8 mouse cellular contexts compared by ENCODE assay signal in genomic region chrX:101285534-101285933, GRCm38 (mm10). TPM values are rescaled to one million over a fixed set of nuclear protein-coding genes. Genes with fewer than 3 reads are reported as not detected.
DNase-seq lines count a peak whose midpoint lies in the region; ATAC-seq lines count a peak whose summit lies in the region.

No protein-coding gene starts in this region.

- H3K4me3 ChIP-seq in midbrain, embryonic 12.5 days: no peak overlapping the region

- 42% methylated on average over 6 of the region's 6 CpGs for WGBS in midbrain, embryonic 12.5 days

- peak; percentile 49 to 53 for DNase-seq in left cerebral cortex, adult 18-20 months (ENCODE audit: low spot score in 2 of 2)
- no peak for DNase-seq in left cerebral cortex, adult 8-10 months (ENCODE audit: low spot score in 2 of 2)
- DNase-seq in NIH3T3 (ENCODE audit: low read depth): peak; percentile 75
- peak; percentile 60 to 62 for DNase-seq in cerebellum, postnatal 36 days
- peak; percentile 71 for DNase-seq in heart, postnatal 4 days
- DNase-seq in left cerebral cortex, postnatal 36 days (ENCODE audit: low spot score in 2 of 2): peak; percentile 32 to 36
- DNase-seq in thymus, adult 18-20 months: peak; percentile 39 to 50

- no peaks in the 10 kb centered on the region for H3K9me3 ChIP-seq in midbrain, embryonic 12.5 days

- H3K4me1 ChIP-seq in midbrain, embryonic 12.5 days: no peaks in the 10 kb centered on the region

- H3K27ac ChIP-seq in midbrain, embryonic 12.5 days (replicated peaks): no peak overlapping the region

- H3K4me2 ChIP-seq in midbrain, embryonic 12.5 days (replicated peaks): no peak overlapping the region

- peaks cover 72% of the 10 kb centered on the region for H3K36me3 ChIP-seq in midbrain, embryonic 12.5 days

- intact Hi-C loops in left cerebral cortex, postnatal 36 days (cut with DNase I): loop anchor here (2.0 kb wide), 1 partner anchor 153 kb away; no protein-coding TSS in a partner anchor

- ATAC-seq in midbrain, embryonic 12.5 days (ENCODE audit: low FRiP score, low read depth): peak; percentile 44; the same call in 1 of the 2 replicates

- no peak overlapping the region for H3K9ac ChIP-seq in midbrain, embryonic 12.5 days (replicated peaks)

- no peaks in the 10 kb centered on the region for H3K27me3 ChIP-seq in midbrain, embryonic 12.5 days

RNA-seq across cellular contexts. Expression of gene Med12, which starts 11.7 kb away (rescaled TPM):
- total RNA-seq in left cerebral cortex, adult 18-20 months (2021): 10 to 100 TPM; 20.5 to 22.3 TPM
- 10 to 100 TPM; 20.0 to 29.2 (median 23.7) TPM for total RNA-seq in left cerebral cortex, adult 8-10 months (2022)
- 10 to 100 TPM; 27.3 to 28.0 TPM for total RNA-seq in heart, postnatal 4 days (2021)
- 10 to 100 TPM; 18.4 to 26.4 TPM for total RNA-seq in left cerebral cortex, postnatal 36 days (2021)
- polyA plus RNA-seq in midbrain, embryonic 12.5 days (2016; fragmentation: Nextera tagmentation; extraction: Ambion mirVana): 40.0 and 40.4 TPM in 2 replicates

RNA-seq across cellular contexts. Expression of gene Nlgn3, which starts 13.4 kb away (rescaled TPM):
- total RNA-seq in left cerebral cortex, adult 18-20 months (2021): 100 to 1,000 TPM; 144 to 152 TPM
- 100 to 1,000 TPM; 136 to 147 (median 143) TPM for total RNA-seq in left cerebral cortex, adult 8-10 months (2022)
- 1 to 10 TPM; 1.6 to 2.7 TPM for total RNA-seq in heart, postnatal 4 days (2021)
- 100 to 1,000 TPM; 161 to 163 TPM for total RNA-seq in left cerebral cortex, postnatal 36 days (2021)
- 28.3 and 34.2 TPM in 2 replicates for polyA plus RNA-seq in midbrain, embryonic 12.5 days (2016; fragmentation: Nextera tagmentation; extraction: Ambion mirVana)

RNA-seq across cellular contexts. Expression of gene Gm20489, which starts 16.7 kb away (rescaled TPM):
- total RNA-seq in left cerebral cortex, adult 18-20 months (2021): not detected
- not detected for total RNA-seq in left cerebral cortex, adult 8-10 months (2022)
- not detected for total RNA-seq in heart, postnatal 4 days (2021)
- total RNA-seq in left cerebral cortex, postnatal 36 days (2021): not detected
- not detected in 2 replicates for polyA plus RNA-seq in midbrain, embryonic 12.5 days (2016; fragmentation: Nextera tagmentation; extraction: Ambion mirVana)

RNA-seq across cellular contexts. Expression of gene Il2rg, which starts 17.5 kb away (rescaled TPM):
- 1 to 10 TPM in 1 of 2 experiments, under 1 TPM in 1; 0.86 to 1.3 TPM for total RNA-seq in left cerebral cortex, adult 18-20 months (2021)
- total RNA-seq in left cerebral cortex, adult 8-10 months (2022): 1 to 10 TPM in 3 of 4 experiments, under 1 TPM in 1; 0.83 to 1.8 (median 1.3) TPM
- total RNA-seq in heart, postnatal 4 days (2021): 10 to 100 TPM; 12.5 to 17.3 TPM
- 1 to 10 TPM in 1 of 2 experiments, under 1 TPM in 1; 0.99 to 2.4 TPM for total RNA-seq in left cerebral cortex, postnatal 36 days (2021)
- polyA plus RNA-seq in midbrain, embryonic 12.5 days (2016; fragmentation: Nextera tagmentation; extraction: Ambion mirVana): 3.1 and 4.1 TPM in 2 replicates

RNA-seq across cellular contexts. Expression of gene Gm614, which starts 21.7 kb away (rescaled TPM):
- not detected for total RNA-seq in left cerebral cortex, adult 18-20 months (2021)
- not detected for total RNA-seq in left cerebral cortex, adult 8-10 months (2022)
- total RNA-seq in heart, postnatal 4 days (2021): 1 to 10 TPM in 1 of 2 experiments, under 1 TPM in 1; 0.76 to 1.1 TPM
- not detected for total RNA-seq in left cerebral cortex, postnatal 36 days (2021)
- not detected in 2 replicates for polyA plus RNA-seq in midbrain, embryonic 12.5 days (2016; fragmentation: Nextera tagmentation; extraction: Ambion mirVana)

Comparison
In these comparisons a context has a peak if more than half of its experiments do, and no peak if none do; other contexts are left out.
1. DNase-seq: peak in left cerebral cortex, adult 18-20 months (2 of 2), NIH3T3 (single experiment), cerebellum, postnatal 36 days (2 of 2), heart, postnatal 4 days (single experiment), left cerebral cortex, postnatal 36 days (2 of 2) and thymus, adult 18-20 months (2 of 2); none in left cerebral cortex, adult 8-10 months (0 of 2).
2. RNA of gene Nlgn3, which starts 13.4 kb away (total RNA-seq): 161 to 163 TPM in left cerebral cortex, postnatal 36 days, 144 to 152 TPM in left cerebral cortex, adult 18-20 months and 136 to 147 TPM in left cerebral cortex, adult 8-10 months; 1.6 to 2.7 TPM in heart, postnatal 4 days; every median in the first group is over 10 times any median in the second.